Mouse (Mus musculus): ENCODE measurements around the gene Gnai2.

DNA sequence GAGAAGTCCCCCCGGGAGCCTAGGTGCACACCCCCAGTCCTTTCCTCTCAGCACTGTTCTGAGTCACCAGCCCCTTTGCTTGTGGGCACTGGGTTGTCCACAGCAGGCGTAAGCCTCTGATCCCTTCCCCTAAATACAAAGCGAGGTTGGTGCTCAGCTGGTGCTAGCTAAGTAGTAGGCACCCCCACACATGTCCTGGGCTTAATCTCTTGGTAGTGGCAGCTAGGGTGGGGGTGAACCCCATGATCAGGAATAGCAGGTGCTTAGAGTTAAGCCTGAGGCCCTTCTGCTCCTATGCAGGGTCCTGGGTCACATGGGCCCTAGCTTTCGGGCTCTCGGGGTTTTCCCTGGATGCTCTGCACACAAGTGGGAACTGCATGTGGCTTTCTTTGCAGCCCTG, 22.0 kb upstream of the Gnai2 start:
- TF ChIP-seq CTCF (IDR thresholded peaks at IDR 0.05; ENCODE audit: borderline replicate concordance, insufficient read depth, low read length) (no peak), POLR2A (IDR thresholded peaks at IDR 0.05; ENCODE audit: low read depth, low read length) (no peak)

Data from embryonic fibroblast, embryonic 13.5 days (primary cell).